Mouse (Mus musculus) liver, adult 2 months (tissue): ENCODE measurements at regions not wholly inside any gene's neighbourhood (a gene's known extent, or its start where the extent isn't known, plus 50 kb on each side); places are given as distances from the start of the nearest gene placed in this dataset.

Experiments
- CTCF ChIP-seq: fragments of 200-500 bp; IDR thresholded peaks from 2 replicates; pipeline ENCODE4 v1.5.1; 2011; ENCODE audit warnings: low read depth, low read length, control low read depth
- POLR2A ChIP-seq: fragments of 200-500 bp; IDR thresholded peaks from 2 replicates; pipeline ENCODE4 v1.6.1; 2011; ENCODE audit warnings: low read length, control low read depth; ENCODE audit not compliant: insufficient read depth; ENCODE audit errors: extremely low read depth

- no peak for TF ChIP-seq CTCF
- no peak for TF ChIP-seq POLR2A
These were observed 89.3 kb downstream of the Kcnh2 start for GRCm38 (mm10) chr5:24262146-24262545.
